Mouse (Mus musculus) liver, embryonic 14.5 days (tissue): ENCODE data around the gene Pik3cd. TPM values are rescaled to one million over a fixed set of nuclear protein-coding genes. Genes with fewer than 3 reads are reported as not detected.

ENCODE experiments used
- ATAC-seq: fragments of 200-750 bp; cut with Nextera tagmentation; 2 replicates; pipeline ENCODE4 v1.8.0; 2017; ENCODE audit warnings: moderate number of reproducible peaks, mild to moderate bottlenecking, moderate library complexity; ENCODE audit not compliant: insufficient read depth
- DNase-seq, 3 experiments: peaks; one replicate each; pipeline ENCODE4 v3.0.0-alpha.2; 2012 to 2013; ENCODE audit warnings: low read depth in 3 of 3, low spot score in 3 of 3
- H3K27ac ChIP-seq: fragments of 300-500 bp; sonication (generic); 2 replicates; pipeline ENCODE4 v1.5.1; 2014; ENCODE audit warnings: moderate library complexity, mild to moderate bottlenecking, control low read depth, inconsistent platforms
- H3K27me3 ChIP-seq: fragments of 300-500 bp; sonication (generic); 2 replicates; pipeline ENCODE4 v1.6.1; 2014; ENCODE audit warnings: mild to moderate bottlenecking, low read length, moderate library complexity; ENCODE audit not compliant: control insufficient read depth, insufficient read depth
- H3K36me3 ChIP-seq: fragments of 300-500 bp; sonication (generic); replicated peaks from 2 replicates; pipeline ENCODE4 v1.6.1; 2014; ENCODE audit warnings: low read depth; ENCODE audit not compliant: control insufficient read depth, insufficient read depth
- H3K4me1 ChIP-seq, 2 experiments: fragments of 200-500 bp in 1 of 2; fragments of 300-500 bp in 1 of 2; sonication (generic) in 1 of 2; replicated peaks; 2 replicates each; pipeline ENCODE4 v1.6.1; 2012 to 2014; ENCODE audit warnings: antibody characterized with exemption in 1 of 2, inconsistent platforms in 1 of 2, low read length in 1 of 2; ENCODE audit not compliant: control insufficient read depth in 2 of 2, insufficient read depth in 2 of 2
- H3K4me2 ChIP-seq: fragments of 300-500 bp; sonication (generic); 2 replicates; pipeline ENCODE4 v1.6.1; 2014; ENCODE audit warnings: low read depth, mild to moderate bottlenecking, control low read depth, moderate library complexity
- H3K4me3 ChIP-seq, 2 experiments: fragments of 200-500 bp in 1 of 2; fragments of 300-500 bp in 1 of 2; sonication (generic) in 1 of 2; 2 replicates each; pipeline ENCODE4 v1.5.1; 2012 to 2014; ENCODE audit warnings: low read depth in 2 of 2, low read length in 2 of 2, mild to moderate bottlenecking in 2 of 2, control low read depth in 1 of 2, inconsistent platforms in 1 of 2, moderate library complexity in 1 of 2; ENCODE audit not compliant: insufficient read depth in 1 of 2
- H3K9ac ChIP-seq: fragments of 300-500 bp; sonication (generic); replicated peaks from 2 replicates; pipeline ENCODE4 v1.6.1; 2014; ENCODE audit warnings: mild to moderate bottlenecking, control low read depth, moderate library complexity
- H3K9me3 ChIP-seq: fragments of 300-500 bp; sonication (generic); 2 replicates; pipeline ENCODE4 v1.6.1; 2016; ENCODE audit warnings: low read length, mixed read lengths; ENCODE audit not compliant: control insufficient read depth
- CTCF ChIP-seq: IDR thresholded peaks from 2 replicates; pipeline ENCODE4 v1.5.1; 2016; ENCODE audit warnings: antibody characterized with exemption, low read depth, control low read depth
- EP300 ChIP-seq: IDR thresholded peaks from 2 replicates; pipeline ENCODE4 v1.6.1; 2016; ENCODE audit warnings: antibody characterized with exemption, low read depth
- WGBS: fragments of 180-500 bp; shearing (Covaris S2); extraction: QIAGEN DNeasy Blood & Tissue Kit; methylation state at CpG from one replicate; pipeline ENCODE4 v1.1.7; 2014; ENCODE audit not compliant: insufficient replicate concordance; 5-methylcytosine and 5-hydroxymethylcytosine counted together
- polyA plus RNA-seq, 2 experiments: library from polyadenylated mRNA; depleted of rRNA in 1 of 2; stranded (reverse) in 1 of 2; unstranded in 1 of 2; fragments of >200 nt; fragmentation: Nextera tagmentation in 1 of 2; extraction: Ambion mirVana in 1 of 2; gene quantifications; 2 replicates each; pipeline versions ENCODE4 v1.2.1 to v1.2.3; 2012 to 2014

The Pik3cd gene
- polyA plus RNA-seq, 2 experiments, result 3.9 to 4.3 TPM

- ATAC-seq, result 0 out of 2 replicates have a peak, but pooled peaks have one; percentile 13
- WGBS, result 59% methylated on average over 12 of the region's 12 CpGs
- Histone ChIP-seq H3K9ac (no peak overlapping the region), H3K4me3 (no peak overlapping the region), H3K9me3 (no peaks in the 10 kb centered on the region), H3K27me3 (no peaks in the 10 kb centered on the region), H3K27ac (no peak overlapping the region), H3K4me1 (peaks cover 13 to 19% of the 10 kb centered on the region in 2 experiments), H3K4me2 (no peak overlapping the region), H3K36me3 (no peaks in the 10 kb centered on the region)
- TF ChIP-seq CTCF, result no peak
- no peak for TF ChIP-seq EP300
- no peak for DNase-seq
Measured at GRCm38 (mm10) chr4:149689822-149690700, 12.3 kb downstream of the Pik3cd start.

GRCm38 (mm10) chr4:149688861-149689260 lies 13.5 kb downstream of the Pik3cd start:
- no peaks in the 10 kb centered on the region for H3K9me3 ChIP-seq
- H3K4me3 ChIP-seq, result no peak overlapping the region
- TF ChIP-seq EP300 (no peak), CTCF (no peak)
- no peaks in the 10 kb centered on the region for H3K27me3 ChIP-seq
- H3K4me2 ChIP-seq, result no peak overlapping the region
- WGBS, result 71% methylated on average over 14 of the region's 14 CpGs
- no peak overlapping the region for H3K27ac ChIP-seq
- no peak overlapping the region for H3K9ac ChIP-seq
- DNase-seq (no peak), ATAC-seq (no peak)
- H3K36me3 ChIP-seq, result no peaks in the 10 kb centered on the region
- peaks cover 13 to 19% of the 10 kb centered on the region in 2 experiments for H3K4me1 ChIP-seq

- no peak overlapping the region for H3K9ac ChIP-seq
- no peak overlapping the region for H3K4me3 ChIP-seq
- H3K36me3 ChIP-seq, result no peaks in the 10 kb centered on the region
- DNase-seq, result no peak
- H3K27me3 ChIP-seq, result no peaks in the 10 kb centered on the region
- H3K9me3 ChIP-seq, result no peaks in the 10 kb centered on the region
- no peak overlapping the region for H3K27ac ChIP-seq
- no peak for TF ChIP-seq EP300
- WGBS, result 65% methylated on average over 11 of the region's 11 CpGs
- H3K4me1 ChIP-seq, result peaks cover 0 to under 1% of the 10 kb centered on the region in 2 experiments; a peak in 1 of 4 replicates
- no peak for ATAC-seq
- H3K4me2 ChIP-seq, result no peak overlapping the region
Measured at GRCm38 (mm10) chr4:149684841-149685623, 17.3 kb downstream of the Pik3cd start.

- no peak for ATAC-seq
- Histone ChIP-seq H3K36me3 (no peaks in the 10 kb centered on the region), H3K27ac (no peak overlapping the region), H3K9ac (no peak overlapping the region), H3K9me3 (no peaks in the 10 kb centered on the region), H3K4me2 (no peak overlapping the region), H3K4me1 (no peaks in the 10 kb centered on the region), H3K4me3 (no peak overlapping the region), H3K27me3 (no peaks in the 10 kb centered on the region)
- DNase-seq, result no peak
- WGBS, result 44% methylated on average over 7 of the region's 7 CpGs
- TF ChIP-seq EP300 (no peak), CTCF (no peak)
Measured at GRCm38 (mm10) chr4:149683875-149684274, 18.5 kb downstream of the Pik3cd start.

GRCm38 (mm10) chr4:149679056-149679770 lies 23.2 kb downstream of the Pik3cd start:
- ATAC-seq (no peak), DNase-seq (no peak)
- H3K4me3 ChIP-seq, result no peak overlapping the region
- no peak overlapping the region for H3K27ac ChIP-seq
- WGBS, result 59% methylated on average over 11 of the region's 11 CpGs
- H3K9ac ChIP-seq, result no peak overlapping the region
- H3K36me3 ChIP-seq, result no peaks in the 10 kb centered on the region
- H3K27me3 ChIP-seq, result no peaks in the 10 kb centered on the region; the same call in none of the 2 replicates
- no peak overlapping the region for H3K4me2 ChIP-seq
- no peaks in the 10 kb centered on the region for H3K9me3 ChIP-seq
- TF ChIP-seq CTCF (no peak), EP300 (no peak)
- peaks cover 0 to 2% of the 10 kb centered on the region in 2 experiments; a peak in 1 of 4 replicates for H3K4me1 ChIP-seq
